Mouse (Mus musculus) CH12.LX (cell line): ENCODE measurements at regions not wholly inside any gene's neighbourhood (a gene's known extent, or its start where the extent isn't known, plus 50 kb on each side); places are given as distances from the start of the nearest gene placed in this dataset.

ENCODE experiments used
- DNase-seq: peaks from one replicate; pipeline ENCODE4 v3.0.0-alpha.2; 2013; ENCODE audit errors: extremely low read depth
- H3K27ac ChIP-seq: 2 replicates; pipeline ENCODE4 v1.5.1; 2012; ENCODE audit warnings: low read depth, mild to moderate bottlenecking, control low read depth, moderate library complexity; ENCODE audit not compliant: insufficient read depth
- H3K27me3 ChIP-seq: replicated peaks from 2 replicates; pipeline ENCODE3; 2012; ENCODE audit warnings: inconsistent platforms
- H3K36me3 ChIP-seq, 2 experiments: replicated peaks in 1 of 2; 2 replicates each; pipeline versions ENCODE3 to v1.6.1; 2012; ENCODE audit warnings: inconsistent platforms in 1 of 2, low read length in 1 of 2, mild to moderate bottlenecking in 1 of 2, mixed read lengths in 1 of 2, moderate library complexity in 1 of 2; ENCODE audit not compliant: control insufficient read depth in 1 of 2, insufficient read depth in 1 of 2
- H3K4me1 ChIP-seq, 2 experiments: 2 replicates each; pipeline ENCODE4 v1.6.1; 2012; ENCODE audit warnings: inconsistent platforms in 1 of 2, moderate library complexity in 1 of 2; ENCODE audit not compliant: insufficient read depth in 2 of 2, control insufficient read depth in 1 of 2
- H3K4me2 ChIP-seq: 2 replicates; pipeline ENCODE4 v1.6.1; 2012; ENCODE audit warnings: low read depth, mild to moderate bottlenecking, control low read depth; ENCODE audit not compliant: poor library complexity, insufficient read depth, severe bottlenecking
- H3K4me3 ChIP-seq, 3 experiments: fragments of 150-350 bp in 1 of 3; sonication (generic) in 1 of 3; replicated peaks in 1 of 3; 2 replicates each; pipeline versions ENCODE3 to v1.5.1; 2011 to 2012; ENCODE audit warnings: low read depth in 2 of 3, low read length in 2 of 3, mild to moderate bottlenecking in 2 of 3, moderate library complexity in 2 of 3, control low read depth in 1 of 3, improper control_type of control experiment in 1 of 3, inconsistent platforms in 1 of 3, mixed read lengths in 1 of 3; ENCODE audit not compliant: poor library complexity in 1 of 3
- H3K79me2 ChIP-seq: replicated peaks from 2 replicates; pipeline ENCODE4 v1.6.1; 2012; ENCODE audit warnings: mild to moderate bottlenecking, moderate library complexity; ENCODE audit not compliant: control insufficient read depth, poor library complexity, insufficient read depth, severe bottlenecking; ENCODE audit errors: extremely low read depth
- H3K9ac ChIP-seq: 2 replicates; pipeline ENCODE4 v1.6.1; 2012; ENCODE audit warnings: low read depth, mild to moderate bottlenecking, control low read depth, moderate library complexity; ENCODE audit not compliant: insufficient read depth
- H3K9me3 ChIP-seq: replicated peaks from 2 replicates; pipeline ENCODE3; 2012; ENCODE audit warnings: low read length, inconsistent platforms, mixed read lengths
- BHLHE40 ChIP-seq: IDR thresholded peaks from 2 replicates; pipeline ENCODE4 v1.6.1; 2011; ENCODE audit warnings: mild to moderate bottlenecking, low read depth, low read length, improper control_type of control experiment
- CHD1 ChIP-seq: IDR thresholded peaks from 2 replicates; pipeline ENCODE4 v1.6.1; 2012; ENCODE audit warnings: low read depth, low read length, improper control_type of control experiment, inconsistent platforms
- CTCF ChIP-seq, 2 experiments: IDR thresholded peaks in 1 of 2; conservative IDR thresholded peaks in 1 of 2; 2 replicates each; pipeline ENCODE4 v1.5.1; 2011 to 2012; ENCODE audit warnings: low read depth in 2 of 2, low read length in 2 of 2, improper control_type of control experiment in 1 of 2, inconsistent platforms in 1 of 2, mild to moderate bottlenecking in 1 of 2, moderate library complexity in 1 of 2
- EP300 ChIP-seq: IDR thresholded peaks from 2 replicates; pipeline ENCODE4 v1.6.1; 2011; ENCODE audit warnings: low read length, improper control_type of control experiment
- HCFC1 ChIP-seq: IDR thresholded peaks from 2 replicates; pipeline ENCODE4 v1.6.1; 2012; ENCODE audit warnings: low read depth, mild to moderate bottlenecking, inconsistent platforms, low read length, improper control_type of control experiment
- MAX ChIP-seq: IDR thresholded peaks from 2 replicates; pipeline ENCODE4 v1.6.1; 2011; ENCODE audit warnings: low read length, improper control_type of control experiment
- MXI1 ChIP-seq: IDR thresholded peaks from 2 replicates; pipeline ENCODE4 v1.6.1; 2011; ENCODE audit warnings: mild to moderate bottlenecking, low read depth, low read length, improper control_type of control experiment
- MYC ChIP-seq: IDR thresholded peaks from 2 replicates; pipeline ENCODE4 v1.6.1; 2011; ENCODE audit warnings: low read depth, mild to moderate bottlenecking, improper control_type of control experiment, low read length
- NELFE ChIP-seq: IDR thresholded peaks from 2 replicates; pipeline ENCODE4 v1.6.1; 2011; ENCODE audit warnings: low read depth, low read length, improper control_type of control experiment
- PAX5 ChIP-seq: IDR thresholded peaks from 2 replicates; pipeline ENCODE4 v1.6.1; 2012; ENCODE audit warnings: low read length, inconsistent platforms, mixed read lengths
- RAD21 ChIP-seq: IDR thresholded peaks from 2 replicates; pipeline ENCODE4 v1.6.1; 2011; ENCODE audit warnings: low read depth, mild to moderate bottlenecking, low read length, improper control_type of control experiment, moderate library complexity
- SMC3 ChIP-seq: IDR thresholded peaks from 2 replicates; pipeline ENCODE4 v1.6.1; 2011; ENCODE audit warnings: low read depth, low read length, improper control_type of control experiment
- TCF12 ChIP-seq: IDR thresholded peaks from 2 replicates; pipeline ENCODE4 v1.6.1; 2014; ENCODE audit warnings: low read depth, mild to moderate bottlenecking, inconsistent platforms, low read length, improper control_type of control experiment
- USF1 ChIP-seq: IDR thresholded peaks from 2 replicates; pipeline ENCODE4 v1.6.1; 2014; ENCODE audit warnings: low read depth, mild to moderate bottlenecking, inconsistent platforms, low read length, improper control_type of control experiment
- USF2 ChIP-seq: conservative IDR thresholded peaks from 2 replicates; pipeline ENCODE4 v1.6.1; 2011; ENCODE audit warnings: low read depth, low read length, improper control_type of control experiment
- ZKSCAN1 ChIP-seq: IDR thresholded peaks from 2 replicates; pipeline ENCODE4 v1.6.1; 2012; ENCODE audit warnings: low read depth, inconsistent platforms, low read length, improper control_type of control experiment, borderline replicate concordance
- dilution Hi-C: fragments of 300-500 bp; cut with MboI; formaldehyde crosslinking; loops from 2 replicates; pipeline ENCODE4 v1.14.3; 2020; ENCODE audit warnings: low sequenced_read_pairs; ENCODE audit not compliant: extremely low pct_unique_long_range_greater_than_20kb, extremely low pct_ligation_motif_present
- in situ Hi-C: fragments of 300-500 bp; cut with MboI; formaldehyde crosslinking; loops from 3 replicates; pipeline ENCODE4 v1.14.3; 2019; ENCODE audit warnings: low sequenced_read_pairs, low pct_ligation_motif_present, low pct_unique_long_range_greater_than_20kb, mixed read lengths

DNA sequence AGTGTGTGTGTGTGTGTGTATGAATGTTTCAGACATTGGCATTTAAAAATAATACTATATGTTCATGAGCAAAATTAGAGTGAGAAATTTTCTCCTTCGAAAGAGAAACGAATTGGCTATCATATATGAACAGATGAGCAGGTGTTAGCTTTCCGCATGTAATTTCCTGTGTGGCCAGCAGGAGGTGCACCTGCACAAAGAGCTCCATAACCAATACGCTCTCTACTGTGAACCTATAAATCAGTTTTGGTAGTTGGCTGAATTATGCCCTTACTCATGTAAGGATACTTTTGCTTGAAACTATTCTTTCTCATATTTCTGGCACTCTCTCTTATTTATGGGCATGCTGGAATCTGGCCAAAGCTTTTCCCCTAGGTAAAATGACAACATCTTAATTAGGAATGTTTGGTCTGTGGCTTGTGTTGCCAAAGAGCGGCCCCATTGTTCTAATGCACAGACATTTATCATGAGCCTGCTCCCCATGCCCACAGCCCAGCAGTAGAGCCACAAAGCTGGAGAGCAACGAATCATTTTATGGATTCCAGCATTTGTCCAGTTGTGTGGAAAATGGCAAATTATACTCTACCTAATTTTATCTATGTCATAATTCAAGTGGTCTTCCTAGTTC, 1303.8 kb upstream of the Sel1l start:
- Histone ChIP-seq H3K27ac (no peak overlapping the region), H3K79me2 (no peaks in the 10 kb centered on the region), H3K4me2 (no peak overlapping the region), H3K9ac (no peak overlapping the region; the same call in 1 of the 2 replicates), H3K36me3 (no peaks in the 10 kb centered on the region), H3K4me3 (no peak overlapping the region), H3K4me1 (no peaks in the 10 kb centered on the region), H3K9me3 (no peaks in the 10 kb centered on the region), H3K27me3 (no peaks in the 10 kb centered on the region)
- peak; percentile 77 for DNase-seq
- in situ Hi-C loops (no loop called here), dilution Hi-C loops (no loop called here)
- TF ChIP-seq BHLHE40 (no peak), HCFC1 (no peak), CTCF (conservative IDR thresholded peaks at IDR 0.05 in 1 of 2, IDR thresholded peaks at IDR 0.05 in 1 of 2; ENCODE audit: low read depth in 2 of 2, low read length in 2 of 2) (peak; percentile 81 to 87), EP300 (no peak), MXI1 (no peak), MAX (peak; percentile 54; the same call in 1 of the 2 replicates), USF2 (no peak), TCF12 (no peak), SMC3 (peak; percentile 86), CHD1 (no peak), MYC (0 out of 2 replicates have a peak, but pooled peaks have one; percentile 48), PAX5 (no peak), ZKSCAN1 (no peak), RAD21 (peak; percentile 85)

DNA sequence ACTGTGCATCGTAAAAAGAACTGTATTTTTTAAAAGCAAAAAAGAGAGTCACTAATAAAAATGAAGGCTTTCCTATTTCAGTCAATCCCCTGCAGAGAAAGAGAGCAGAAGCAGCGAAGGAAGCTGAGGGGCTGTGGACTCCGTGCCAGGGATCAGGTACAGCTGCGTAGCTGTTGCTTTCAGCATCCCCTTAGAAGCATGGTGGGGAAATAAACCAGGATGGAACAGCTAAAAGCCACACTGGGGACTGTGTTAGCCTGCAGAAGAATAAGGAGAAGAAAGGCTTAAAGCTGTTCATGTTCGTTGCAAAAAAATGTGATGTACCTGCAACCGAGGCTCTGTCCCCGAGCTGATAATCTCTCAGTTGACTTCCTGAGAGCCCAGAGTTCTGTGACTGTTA, 1302.6 kb upstream of the Sel1l start:
- no peak for DNase-seq
- Histone ChIP-seq H3K4me3 (no peak overlapping the region), H3K79me2 (no peaks in the 10 kb centered on the region)
- dilution Hi-C loops: no loop called here
- TF ChIP-seq NELFE (no peak), USF1 (no peak)
- TF ChIP-seq, all 38 proteins: peak for 0
- Histone ChIP-seq H3K27me3 (no peaks in the 10 kb centered on the region), H3K9me3 (no peaks in the 10 kb centered on the region), H3K4me2 (no peak overlapping the region), H3K9ac (no peak overlapping the region), H3K27ac (no peak overlapping the region), H3K36me3 (no peaks in the 10 kb centered on the region), H3K4me1 (no peaks in the 10 kb centered on the region)
- in situ Hi-C loops: no loop called here
